In genomic region chr2:55436261-55437006, GRCm38 (mm10) we compare ENCODE assay signal across 9 mouse cellular contexts. TPM values are rescaled to one million over a fixed set of nuclear protein-coding genes. Genes with fewer than 3 reads are reported as not detected.
A peak's percentile ranks its signal among the peaks of the same experiment; 100 is the strongest.
DNase-seq lines count a peak whose midpoint lies in the region; ATAC-seq and TF ChIP-seq lines count a peak whose summit lies in the region.
"Had no signal": no experiment of that assay in that cellular context is flagged by ENCODE, and none has a peak within 500 bp of the region (broad histone marks: within the 10 kb centered on the region; RNA-seq: fewer than 3 reads in every experiment).

No protein-coding gene starts in this region.

- WGBS in intestine, embryonic 16.5 days = 2% methylated on average over 21 of the region's 21 CpGs
- 4% methylated on average over 20 of the region's 21 CpGs for WGBS in liver, postnatal 0 days (ENCODE audit: insufficient replicate concordance)
- 5% methylated on average over 21 of the region's 21 CpGs for WGBS in small intestine, adult 2 months

- H3K36me3 ChIP-seq in intestine, embryonic 16.5 days (ENCODE audit: control insufficient read depth, insufficient read depth, low read length) = no peaks in the 10 kb centered on the region
- no peaks in the 10 kb centered on the region for H3K36me3 ChIP-seq in liver, postnatal 0 days (replicated peaks; ENCODE audit: insufficient read depth, low read length)
- H3K36me3 ChIP-seq in small intestine, adult 2 months (ENCODE audit: control insufficient read depth, insufficient read depth, low read length) = no peaks in the 10 kb centered on the region

- ATAC-seq in cerebellum, adult (ENCODE audit: insufficient number of reproducible peaks, low FRiP score, low TSS enrichment) = peak; percentile 17
- ATAC-seq in intestine, embryonic 16.5 days = peak; percentile 54
- ATAC-seq in liver, postnatal 0 days = no peak

- no peak overlapping the region for H3K27ac ChIP-seq in intestine, embryonic 16.5 days (ENCODE audit: low read length)
- H3K27ac ChIP-seq in liver, postnatal 0 days (ENCODE audit: low read depth) = no peak overlapping the region
- no peak overlapping the region for H3K27ac ChIP-seq in small intestine, adult 2 months (ENCODE audit: insufficient read depth, low read depth, low read length)

- TF ChIP-seq POLR2A in small intestine, adult 2 months (IDR thresholded peaks at IDR 0.05; ENCODE audit: low read depth, low read length) = no peak

- H3K9ac ChIP-seq in intestine, embryonic 16.5 days (ENCODE audit: low read depth, low read length) = peak overlapping the region; percentile 48
- H3K9ac ChIP-seq in liver, postnatal 0 days (replicated peaks) = no peak overlapping the region

- no peak for TF ChIP-seq CTCF in liver, postnatal 0 days (IDR thresholded peaks at IDR 0.05; ENCODE audit: low read depth)
- no peak for TF ChIP-seq CTCF in small intestine, adult 2 months (IDR thresholded peaks at IDR 0.05; ENCODE audit: extremely low read depth, insufficient read length, insufficient replicate concordance, low read depth, low read length)

- DNase-seq in embryo, embryonic 11 days = peak; percentile 31
- DNase-seq in embryo, embryonic 10 days (ENCODE audit: low spot score) = no peak
- DNase-seq in frontal cortex, postnatal 10 days (ENCODE audit: low spot score in 2 of 2) = peak; percentile 20 to 35
- peak; percentile 10 for DNase-seq in liver, postnatal 0 days
- no peak for DNase-seq in adrenal gland, postnatal 36 days

- TF ChIP-seq EP300 in liver, postnatal 0 days (IDR thresholded peaks at IDR 0.05; ENCODE audit: low read depth) = no peak

- peaks cover 14% of the 10 kb centered on the region; the same call in 1 of the 2 replicates for H3K27me3 ChIP-seq in intestine, embryonic 16.5 days (replicated peaks; ENCODE audit: control insufficient read depth, insufficient read depth, low read length)
- peaks cover 27% of the 10 kb centered on the region; the same call in 1 of the 2 replicates for H3K27me3 ChIP-seq in liver, postnatal 0 days (ENCODE audit: insufficient read depth, low read length)
- peaks cover 10% of the 10 kb centered on the region; the same call in 1 of the 2 replicates for H3K27me3 ChIP-seq in small intestine, adult 2 months (ENCODE audit: control insufficient read depth, insufficient read depth, low read length)

- peaks cover 16% of the 10 kb centered on the region for H3K4me1 ChIP-seq in intestine, embryonic 16.5 days (ENCODE audit: control insufficient read depth, insufficient read depth, low read length)
- no peaks in the 10 kb centered on the region for H3K4me1 ChIP-seq in liver, postnatal 0 days (ENCODE audit: insufficient read depth)
- H3K4me1 ChIP-seq in small intestine, adult 2 months (ENCODE audit: control insufficient read depth, insufficient read depth, insufficient read length, low read length) = peaks cover 3% of the 10 kb centered on the region; the same call in 1 of the 2 replicates

- H3K9me3 ChIP-seq in intestine, embryonic 16.5 days (ENCODE audit: control insufficient read depth, low read length) = no peaks in the 10 kb centered on the region
- H3K9me3 ChIP-seq in liver, postnatal 0 days (ENCODE audit: low read length) = no peaks in the 10 kb centered on the region

- peak overlapping the region; percentile 49 for H3K4me3 ChIP-seq in intestine, embryonic 16.5 days (ENCODE audit: low read length)
- H3K4me3 ChIP-seq in liver, postnatal 0 days (ENCODE audit: low read depth, low read length) = no peak overlapping the region
- peak overlapping the region; percentile 3 for H3K4me3 ChIP-seq in small intestine, adult 2 months (ENCODE audit: low read depth, low read length)

- H3K4me2 ChIP-seq in intestine, embryonic 16.5 days (ENCODE audit: low read depth, low read length) = peak overlapping the region; percentile 87
- H3K4me2 ChIP-seq in liver, postnatal 0 days (ENCODE audit: low read depth, low read length) = no peak overlapping the region

RNA-seq across cellular contexts. Expression of gene Kcnj3, which starts 0.7 kb away (rescaled TPM):
- 0.26 and 0.27 TPM in 2 replicates for polyA plus RNA-seq in intestine, embryonic 16.5 days (2015; fragmentation: Nextera tagmentation; extraction: Ambion mirVana)
- not detected in 2 replicates for polyA plus RNA-seq in liver, postnatal 0 days (2015; fragmentation: Nextera tagmentation; extraction: Ambion mirVana)
- polyA plus RNA-seq in small intestine, adult 2 months (2012; rRNA removed) = 0.09 and 0.30 TPM in 2 replicates
- under 1 TPM; 0.53 to 0.60 TPM for total RNA-seq in adrenal gland, postnatal 36 days (2021)
- total RNA-seq: liver, adult 2 months had no signal
- polyA plus RNA-seq: liver, adult 2 months had no signal

Comparison
In these comparisons a context has a peak if more than half of its experiments do, and no peak if none do; other contexts are left out.
1. DNase-seq: peak in embryo, embryonic 11 days (single experiment), frontal cortex, postnatal 10 days (2 of 2) and liver, postnatal 0 days (single experiment); none in embryo, embryonic 10 days (single experiment) and adrenal gland, postnatal 36 days (0 of 2).